Mouse (Mus musculus) brain, embryonic 14.5 days (tissue): ENCODE measurements around the gene Tgfbr3.

Source experiments
- CTCF ChIP-seq: fragments of 200-500 bp; IDR thresholded peaks from 2 replicates; pipeline ENCODE4 v1.5.1; 2012; ENCODE audit warnings: inconsistent platforms, mild to moderate bottlenecking, moderate library complexity, borderline replicate concordance; ENCODE audit not compliant: insufficient read depth, insufficient read length; ENCODE audit errors: extremely low read depth
- POLR2A ChIP-seq: fragments of 200-500 bp; IDR thresholded peaks from 2 replicates; pipeline ENCODE4 v1.6.1; 2012; ENCODE audit warnings: mild to moderate bottlenecking, inconsistent platforms, borderline replicate concordance; ENCODE audit not compliant: poor library complexity, insufficient read depth, insufficient read length, severe bottlenecking; ENCODE audit errors: extremely low read depth

- TF ChIP-seq POLR2A (no peak), CTCF (no peak)
These were observed 5.4 kb downstream of the Tgfbr3 start for GRCm38 (mm10) chr5:107283935-107284524.
